Mouse (Mus musculus) stomach, postnatal 0 days (tissue): ENCODE measurements around the gene Dnah2. TPM values are rescaled to one million over a fixed set of nuclear protein-coding genes. Genes with fewer than 3 reads are reported as not detected.
A peak's percentile ranks its signal among the peaks of the same experiment; 100 is the strongest.

ENCODE experiments used
- ATAC-seq: fragments of 200-750 bp; cut with Nextera tagmentation; 2 replicates; pipeline ENCODE4 v1.8.0; 2017; ENCODE audit not compliant: low FRiP score, low TSS enrichment
- DNase-seq: peaks from one replicate; pipeline ENCODE4 v3.0.0-alpha.2; 2016; ENCODE audit warnings: low spot score
- H3K27ac ChIP-seq: fragments of 300-500 bp; sonication (generic); replicated peaks from 2 replicates; pipeline ENCODE4 v1.5.1; 2014; ENCODE audit warnings: mild to moderate bottlenecking, control low read depth
- H3K27me3 ChIP-seq: fragments of 300-500 bp; sonication (generic); 2 replicates; pipeline ENCODE4 v1.6.1; 2014; ENCODE audit warnings: low read length; ENCODE audit not compliant: control insufficient read depth, insufficient read depth
- H3K36me3 ChIP-seq: fragments of 300-500 bp; sonication (generic); 2 replicates; pipeline ENCODE4 v1.6.1; 2014; ENCODE audit warnings: low read length, mixed read lengths; ENCODE audit not compliant: control insufficient read depth, insufficient read depth
- H3K4me1 ChIP-seq: fragments of 300-500 bp; sonication (generic); replicated peaks from 2 replicates; pipeline ENCODE4 v1.6.1; 2014; ENCODE audit warnings: antibody characterized with exemption; ENCODE audit not compliant: control insufficient read depth, insufficient read depth
- H3K4me2 ChIP-seq: fragments of 300-500 bp; sonication (generic); replicated peaks from 2 replicates; pipeline ENCODE4 v1.6.1; 2014; ENCODE audit warnings: low read depth, mild to moderate bottlenecking, control low read depth, moderate library complexity
- H3K4me3 ChIP-seq: fragments of 300-500 bp; sonication (generic); 2 replicates; pipeline ENCODE4 v1.5.1; 2014; ENCODE audit warnings: low read depth, low read length, control low read depth
- H3K9ac ChIP-seq: fragments of 300-500 bp; sonication (generic); 2 replicates; pipeline ENCODE4 v1.6.1; 2014; ENCODE audit warnings: mild to moderate bottlenecking, low read length, control low read depth, mixed read lengths
- H3K9me3 ChIP-seq: fragments of 300-500 bp; sonication (generic); 2 replicates; pipeline ENCODE4 v1.6.1; 2016; ENCODE audit warnings: low read length; ENCODE audit not compliant: control insufficient read depth
- CTCF ChIP-seq: IDR thresholded peaks from 2 replicates; pipeline ENCODE4 v1.5.1; 2016; ENCODE audit warnings: antibody characterized with exemption, low read depth, mild to moderate bottlenecking, moderate library complexity
- EP300 ChIP-seq: optimal IDR thresholded peaks from 2 replicates; pipeline ENCODE3; 2016; ENCODE audit warnings: antibody characterized with exemption
- WGBS: fragments of 180-500 bp; shearing (Covaris S2); extraction: QIAGEN DNeasy Blood & Tissue Kit; methylation state at CpG from one replicate; pipeline ENCODE4 v1.1.7; 2014; 5-methylcytosine and 5-hydroxymethylcytosine counted together
- polyA plus RNA-seq: library from polyadenylated mRNA; unstranded; fragments of >200 nt; fragmentation: Nextera tagmentation; extraction: Ambion mirVana; gene quantifications from 2 replicates; pipeline ENCODE4 v1.2.1, GENCODE M21; 2015

Dnah2 gene
- polyA plus RNA-seq, 1 experiment from 2014 or later: 0.39 TPM

DNA sequence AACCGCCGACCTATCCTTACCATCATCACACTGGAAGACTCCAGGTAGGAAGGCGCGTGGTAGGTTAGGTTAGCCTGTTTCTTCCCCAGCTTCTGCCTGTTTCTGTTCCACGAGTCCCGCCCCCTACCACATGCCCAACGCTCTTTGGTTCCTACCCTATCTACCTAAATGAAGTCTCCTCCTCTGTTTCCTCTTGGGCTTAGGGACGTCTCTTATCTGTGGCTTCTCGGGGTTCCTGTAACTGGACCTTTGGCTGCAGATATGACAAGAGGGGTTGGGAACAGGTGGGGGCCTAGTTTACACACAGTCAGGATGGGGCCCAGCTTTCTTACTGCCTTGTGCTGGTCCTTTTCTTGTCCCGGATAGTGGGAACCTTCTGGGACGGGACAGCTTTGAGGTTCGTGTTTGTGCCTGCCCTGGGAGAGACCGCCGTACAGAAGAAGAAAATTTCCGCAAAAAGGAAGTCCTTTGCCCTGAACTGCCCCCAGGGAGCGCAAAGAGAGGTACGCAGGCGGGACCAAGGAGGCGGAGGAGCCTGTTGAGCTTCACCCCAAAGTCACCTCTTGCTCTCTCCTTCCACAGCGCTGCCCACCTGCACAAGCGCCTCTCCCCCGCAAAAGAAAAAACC lies 40.4 kb upstream of the Dnah2 start:
- 87% methylated on average over 22 of the region's 22 CpGs for WGBS
- DNase-seq: no peak
- ATAC-seq: no peak

DNA sequence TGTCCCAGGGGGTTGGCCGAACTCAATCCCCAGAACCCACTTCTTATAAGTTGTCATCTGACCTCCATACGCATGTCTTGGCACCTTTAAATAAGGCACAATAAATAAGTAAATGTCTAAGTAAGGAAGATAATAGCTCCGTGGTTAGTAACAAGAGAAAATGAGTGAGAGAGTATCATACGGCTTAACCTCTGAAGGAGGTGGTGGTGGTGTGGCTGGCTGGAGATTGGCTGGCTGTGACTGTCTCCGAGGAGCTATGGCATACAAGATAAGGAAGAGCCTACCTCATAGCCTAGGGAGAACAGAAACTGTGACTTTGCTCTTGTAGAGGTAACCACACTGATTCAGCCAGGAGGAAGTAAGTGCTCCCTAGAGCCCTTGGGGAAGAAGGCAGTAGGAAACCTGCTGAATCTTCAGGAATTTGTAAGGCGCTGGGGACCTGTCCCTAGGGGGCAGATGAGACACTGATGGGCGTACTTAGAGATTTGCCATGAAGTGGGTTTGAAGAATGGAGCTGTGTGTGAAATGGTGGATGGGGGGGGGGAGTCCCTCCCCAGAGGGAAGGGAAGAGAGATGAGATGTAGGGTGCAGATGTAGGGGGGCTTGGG lies 36.9 kb upstream of the Dnah2 start:
- 68% methylated on average over 7 of the region's 7 CpGs for WGBS

More for the DNA sequence above, 40.4 kb upstream of the Dnah2 start:
- Histone ChIP-seq H3K9me3 (no peaks in the 10 kb centered on the region), H3K4me3 (no peak overlapping the region), H3K27me3 (no peaks in the 10 kb centered on the region), H3K9ac (no peak overlapping the region), H3K27ac (no peak overlapping the region), H3K4me2 (no peak overlapping the region), H3K4me1 (no peaks in the 10 kb centered on the region), H3K36me3 (peaks cover 21% of the 10 kb centered on the region)
- TF ChIP-seq CTCF (no peak), EP300 (no peak)

DNA sequence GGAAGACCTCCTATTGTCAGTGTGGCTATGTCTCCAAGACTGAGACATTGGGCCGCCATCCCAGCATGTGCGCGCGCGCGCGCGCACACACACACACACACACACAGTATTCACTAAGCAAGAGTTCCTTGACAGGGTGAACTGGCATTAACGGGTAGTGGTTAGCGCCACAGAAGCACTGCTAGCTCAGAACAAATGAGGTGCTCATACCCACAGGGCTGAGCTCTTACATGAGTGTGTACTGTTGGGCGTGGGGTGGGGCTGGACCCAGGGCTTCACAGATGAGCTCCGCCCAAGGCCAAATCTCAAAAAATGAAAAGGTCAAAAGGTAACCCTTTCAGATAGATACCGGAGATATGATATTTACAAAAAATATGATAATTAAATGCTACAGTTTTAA lies 36.0 kb upstream of the Dnah2 start:
- Histone ChIP-seq H3K4me3 (no peak overlapping the region), H3K36me3 (peaks cover 21% of the 10 kb centered on the region), H3K9me3 (no peaks in the 10 kb centered on the region), H3K4me2 (no peak overlapping the region), H3K9ac (no peak overlapping the region), H3K27me3 (no peaks in the 10 kb centered on the region), H3K4me1 (no peaks in the 10 kb centered on the region), H3K27ac (no peak overlapping the region)
- TF ChIP-seq CTCF (no peak), EP300 (no peak)
- ATAC-seq: no peak
- DNase-seq: no peak
- 92% methylated on average over 13 of the region's 13 CpGs for WGBS

More for the DNA sequence above, 36.9 kb upstream of the Dnah2 start:
- Histone ChIP-seq H3K36me3 (peaks cover 21% of the 10 kb centered on the region), H3K4me1 (no peaks in the 10 kb centered on the region), H3K27ac (no peak overlapping the region), H3K27me3 (no peaks in the 10 kb centered on the region), H3K9ac (no peak overlapping the region), H3K9me3 (no peaks in the 10 kb centered on the region), H3K4me2 (no peak overlapping the region), H3K4me3 (no peak overlapping the region)
- ATAC-seq (0 out of 2 replicates have a peak, but pooled peaks have one; percentile 22), DNase-seq (no peak)
- TF ChIP-seq EP300 (no peak), CTCF (no peak)

DNA sequence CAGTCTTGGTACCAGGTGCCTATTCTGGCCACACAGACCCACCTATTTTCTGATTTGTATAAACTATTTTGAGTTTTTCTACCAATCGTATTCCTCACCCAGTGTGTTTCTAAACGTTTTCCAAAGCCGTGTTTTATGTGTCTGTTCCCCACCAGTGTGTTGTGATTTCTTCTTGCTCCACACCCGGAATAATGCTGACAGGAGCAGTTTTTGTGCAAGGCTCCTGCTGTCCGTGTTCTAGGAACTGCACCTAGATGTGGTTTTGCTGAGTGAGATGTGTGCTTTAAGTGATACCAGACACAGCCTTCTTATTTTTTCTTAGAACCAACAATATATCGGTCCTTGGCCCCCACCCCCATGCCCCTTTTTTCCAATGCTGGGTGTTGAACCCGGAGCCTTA lies 35.1 kb upstream of the Dnah2 start:
- no peaks in the 10 kb centered on the region for H3K27me3 ChIP-seq
- ATAC-seq (no peak), DNase-seq (no peak)
- H3K9me3 ChIP-seq: no peaks in the 10 kb centered on the region
- H3K27ac ChIP-seq: no peak overlapping the region
- TF ChIP-seq EP300 (no peak), CTCF (no peak)
- WGBS: 81% methylated on average over 7 of the region's 7 CpGs
- H3K4me3 ChIP-seq: no peak overlapping the region
- H3K4me1 ChIP-seq: no peaks in the 10 kb centered on the region
- no peak overlapping the region for H3K9ac ChIP-seq
- peaks cover 15% of the 10 kb centered on the region for H3K36me3 ChIP-seq
- no peak overlapping the region for H3K4me2 ChIP-seq

DNA sequence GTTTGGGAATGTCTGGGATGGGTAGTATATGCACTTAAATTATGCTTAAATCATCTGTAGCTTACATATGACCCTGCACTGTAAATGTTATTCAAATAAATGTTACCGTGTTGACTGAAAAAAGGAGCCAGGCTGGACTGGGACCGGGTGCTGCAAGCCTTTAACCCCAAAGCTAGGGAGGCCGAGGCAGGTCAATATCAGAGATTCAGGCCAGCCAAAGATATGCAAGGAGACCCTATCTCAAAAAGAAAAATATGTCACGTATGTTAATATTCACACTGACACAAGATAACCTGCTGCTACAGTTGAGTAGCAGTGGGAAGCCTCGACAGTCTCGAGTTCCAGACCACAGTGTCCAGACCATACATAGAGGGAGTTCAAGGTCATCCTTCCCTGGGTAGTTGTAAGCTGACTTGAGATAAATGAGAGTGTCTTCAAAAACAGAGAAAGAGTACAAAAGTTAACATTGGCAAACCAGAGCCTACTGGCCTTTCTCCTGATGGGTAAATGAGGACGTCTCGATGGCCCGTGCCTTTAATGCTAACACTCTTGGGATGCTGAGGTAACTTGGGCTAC lies 33.4 kb upstream of the Dnah2 start:
- WGBS: 62% methylated on average over 9 of the region's 9 CpGs
- H3K27ac ChIP-seq: no peak overlapping the region
- H3K4me3 ChIP-seq: peak overlapping the region; percentile 48
- TF ChIP-seq CTCF (no peak), EP300 (no peak)
- 0 out of 2 replicates have a peak, but pooled peaks cover under 1% of the 10 kb centered on the region for H3K36me3 ChIP-seq
- ATAC-seq: no peak
- H3K9ac ChIP-seq: no peak overlapping the region
- 0 out of 2 replicates have a peak, but pooled peaks cover 8% of the 10 kb centered on the region for H3K4me1 ChIP-seq
- no peaks in the 10 kb centered on the region for H3K27me3 ChIP-seq
- H3K9me3 ChIP-seq: no peaks in the 10 kb centered on the region
- DNase-seq: no peak
- H3K4me2 ChIP-seq: peak overlapping the region; percentile 66

DNA sequence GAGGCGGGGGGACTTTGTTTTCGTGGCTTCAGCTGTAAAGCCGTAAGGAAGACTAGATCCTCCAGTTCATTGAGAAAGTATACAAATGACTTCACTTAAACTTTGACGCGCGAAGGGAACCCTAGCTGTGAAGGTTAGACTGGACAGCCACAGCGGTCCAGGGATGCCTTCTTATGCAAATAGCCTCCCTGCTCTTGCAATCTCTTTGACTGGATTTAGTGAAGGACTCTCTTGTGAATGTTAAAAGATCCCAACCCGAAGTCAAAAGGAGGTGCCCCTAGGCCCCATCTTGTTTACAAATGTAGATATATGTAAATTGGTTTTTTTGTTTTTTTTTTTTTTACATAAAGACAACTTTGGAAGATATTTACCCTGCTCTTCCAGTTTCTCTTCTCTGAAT lies 32.9 kb upstream of the Dnah2 start:
- WGBS: 1% methylated on average over 8 of the region's 8 CpGs
- Histone ChIP-seq H3K27me3 (no peaks in the 10 kb centered on the region), H3K9me3 (no peaks in the 10 kb centered on the region), H3K4me3 (peak overlapping the region; percentile 48), H3K36me3 (no peaks in the 10 kb centered on the region), H3K27ac (peak overlapping the region; percentile 59), H3K4me1 (0 out of 2 replicates have a peak, but pooled peaks cover 8% of the 10 kb centered on the region), H3K4me2 (peak overlapping the region; percentile 66), H3K9ac (peak overlapping the region; percentile 74)
- ATAC-seq: no peak
- TF ChIP-seq CTCF (no peak), EP300 (no peak)
- no peak for DNase-seq
